Mouse (Mus musculus): ENCODE data around the gene 4930451I11Rik. TPM values are rescaled to one million over a fixed set of nuclear protein-coding genes. Genes with fewer than 3 reads are reported as not detected.

The 4930451I11Rik gene
- total and polyA plus RNA-seq, 3 experiments: not detected

DNA sequence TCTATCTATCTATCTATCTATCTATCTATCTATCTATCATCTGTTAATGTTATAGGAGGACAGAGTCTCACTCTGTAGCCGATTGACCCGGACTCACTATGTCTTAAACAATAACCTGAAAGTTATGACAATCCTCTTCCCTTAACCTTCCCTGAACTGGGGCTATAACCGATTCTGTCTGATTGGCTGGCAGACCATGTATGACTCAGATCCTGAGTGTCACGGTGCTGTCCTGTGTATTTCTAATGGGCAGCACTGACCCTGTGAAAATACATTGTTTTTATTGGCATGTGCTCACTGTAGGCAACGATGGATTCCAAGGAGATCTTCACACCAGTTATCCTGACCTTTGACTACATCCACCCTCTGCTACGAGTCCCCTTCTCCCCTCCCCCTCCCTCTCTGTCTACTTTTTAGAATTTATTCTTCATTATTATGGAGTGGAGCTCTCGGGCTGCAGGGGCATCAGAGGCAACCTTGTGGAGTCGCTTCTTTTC, 15.7 kb downstream of the 4930451I11Rik start:
- no peaks in the 10 kb centered on the region; a peak in 1 of 4 replicates for H3K4me1 ChIP-seq (ENCODE audit: control insufficient read depth in 1 of 2, insufficient read depth in 2 of 2, low read length in 2 of 2)
- no peaks in the 10 kb centered on the region for H3K36me3 ChIP-seq (ENCODE audit: control insufficient read depth in 1 of 2, insufficient read depth in 2 of 2, low read length in 2 of 2)
- no peak overlapping the region for H3K27ac ChIP-seq (ENCODE audit: control insufficient read depth, low read depth, low read length)
- no peak overlapping the region for H3K4me3 ChIP-seq (ENCODE audit: control insufficient read depth in 1 of 2, insufficient read depth in 1 of 2, low read depth in 2 of 2, low read length in 2 of 2)
- no peaks in the 10 kb centered on the region for H3K79me2 ChIP-seq (ENCODE audit: control insufficient read depth, insufficient read depth, low read length, poor library complexity)
- H3K27me3 ChIP-seq (ENCODE audit: control insufficient read depth in 1 of 2, insufficient read depth in 2 of 2, low read length in 2 of 2): 0 out of 4 replicates have a peak, but pooled peaks cover 2% of the 10 kb centered on the region in 2 experiments
- H3K9ac ChIP-seq (ENCODE audit: control insufficient read depth, low read depth, low read length, poor library complexity, severe bottlenecking): no peak overlapping the region
- no peaks in the 10 kb centered on the region for H3K9me3 ChIP-seq (replicated peaks; ENCODE audit: insufficient read depth, low read length)
- no peak for TF ChIP-seq TCF12 (IDR thresholded peaks at IDR 0.05; ENCODE audit: low read depth, low read length)
- TF ChIP-seq GATA1 (IDR thresholded peaks at IDR 0.05; ENCODE audit: low read depth, low read length): peak; percentile 20; the same call in 1 of the 2 replicates
- no peak for DNase-seq (ENCODE audit: low read depth, low spot score)

DNA sequence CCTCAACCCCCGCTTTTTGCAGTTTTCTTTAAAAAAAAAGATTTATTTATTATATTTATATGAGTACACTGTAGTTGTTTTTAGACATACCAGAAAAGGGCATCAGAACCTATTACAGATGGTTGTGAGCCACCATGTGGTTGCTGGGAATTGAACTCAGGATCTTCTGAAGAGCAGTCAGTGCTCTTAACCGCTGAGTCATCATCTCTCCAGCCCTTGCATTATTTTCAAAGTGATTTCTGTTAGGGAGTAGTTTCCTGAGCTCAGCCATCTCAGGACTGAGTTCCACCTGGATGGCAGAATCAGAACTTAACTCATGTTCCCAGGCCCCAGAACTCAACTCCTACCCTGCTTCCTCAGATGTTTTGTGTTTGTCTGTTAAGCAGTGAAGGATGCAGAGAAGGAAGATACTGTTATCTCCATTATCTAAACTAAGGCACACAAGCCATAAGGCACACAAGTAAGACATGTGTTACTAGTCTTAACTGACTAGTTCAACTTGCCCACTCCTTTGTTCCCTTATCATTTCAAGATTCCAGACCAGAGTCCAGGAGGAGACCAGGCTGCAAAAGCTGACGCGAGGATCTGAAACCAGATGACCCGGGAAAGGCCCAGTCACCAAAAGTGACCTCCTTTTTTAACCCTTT, 21.6 kb downstream of the 4930451I11Rik start:
- H3K9ac ChIP-seq (ENCODE audit: control insufficient read depth, low read depth, low read length, poor library complexity, severe bottlenecking): peak overlapping the region; percentile 83
- H3K9me3 ChIP-seq (replicated peaks; ENCODE audit: insufficient read depth, low read length): no peaks in the 10 kb centered on the region
- H3K4me3 ChIP-seq (ENCODE audit: control insufficient read depth in 1 of 2, insufficient read depth in 1 of 2, low read depth in 2 of 2, low read length in 2 of 2): peak overlapping the region; percentile 39 to 66; a peak in 3 of 4 replicates
- H3K4me1 ChIP-seq (ENCODE audit: control insufficient read depth in 1 of 2, insufficient read depth in 2 of 2, low read length in 2 of 2): peaks cover 6 to 19% of the 10 kb centered on the region in 2 experiments; a peak in 3 of 4 replicates
- no peaks in the 10 kb centered on the region; the same call in 1 of the 2 replicates for H3K79me2 ChIP-seq (ENCODE audit: control insufficient read depth, insufficient read depth, low read length, poor library complexity)
- DNase-seq (ENCODE audit: low read depth, low spot score): peak; percentile 74
- H3K27ac ChIP-seq (ENCODE audit: control insufficient read depth, low read depth, low read length): peak overlapping the region; percentile 71
- H3K36me3 ChIP-seq (ENCODE audit: control insufficient read depth in 1 of 2, insufficient read depth in 2 of 2, low read length in 2 of 2): peaks cover 0 to 14% of the 10 kb centered on the region in 2 experiments; a peak in 2 of 4 replicates
- no peaks in the 10 kb centered on the region for H3K27me3 ChIP-seq (ENCODE audit: control insufficient read depth in 1 of 2, insufficient read depth in 2 of 2, low read length in 2 of 2)
- TF ChIP-seq BHLHE40 (IDR thresholded peaks at IDR 0.05; ENCODE audit: borderline replicate concordance, low read depth, low read length) (no peak), NELFE (IDR thresholded peaks at IDR 0.05; ENCODE audit: low read depth, low read length) (no peak), USF2 (IDR thresholded peaks at IDR 0.05; ENCODE audit: borderline replicate concordance in 1 of 2, insufficient read depth in 1 of 2, low read depth in 1 of 2, low read length in 2 of 2) (no peak), TCF12 (IDR thresholded peaks at IDR 0.05; ENCODE audit: low read depth, low read length) (0 out of 2 replicates have a peak, but pooled peaks have one; percentile 10), POLR2AphosphoS2 (IDR thresholded peaks at IDR 0.05; ENCODE audit: low read length) (no peak), ZNF384 (IDR thresholded peaks at IDR 0.05; ENCODE audit: low read depth, low read length) (no peak), MEF2A (IDR thresholded peaks at IDR 0.05; ENCODE audit: extremely low read depth, insufficient replicate concordance, low read depth, low read length, poor library complexity, severe bottlenecking) (no peak), MAFK (IDR thresholded peaks at IDR 0.05; ENCODE audit: borderline replicate concordance, low read depth, low read length) (peak; percentile 91), ELF1 (IDR thresholded peaks at IDR 0.05; ENCODE audit: low read depth, low read length) (no peak), POLR2A (IDR thresholded peaks at IDR 0.05; ENCODE audit: control insufficient read depth in 1 of 2, insufficient read depth in 1 of 2, low read depth in 1 of 2, low read length in 2 of 2, poor library complexity in 1 of 2) (no peak), CHD2 (IDR thresholded peaks at IDR 0.05; ENCODE audit: low read length) (no peak), MAX (IDR thresholded peaks at IDR 0.05; ENCODE audit: low read length) (peak; percentile 63), MYC (IDR thresholded peaks at IDR 0.05; ENCODE audit: low read depth, low read length) (0 out of 2 replicates have a peak, but pooled peaks have one; percentile 53), CTCF (IDR thresholded peaks at IDR 0.05 in 2 of 3, conservative IDR thresholded peaks at IDR 0.05 in 1 of 3; ENCODE audit: control insufficient read depth in 1 of 3, insufficient read depth in 1 of 3, low read depth in 2 of 3, low read length in 3 of 3, poor library complexity in 1 of 3, severe bottlenecking in 1 of 3) (no peak; a peak in 1 of 6 replicates), JUND (IDR thresholded peaks at IDR 0.05; ENCODE audit: low read depth, low read length) (no peak), ZC3H11A (IDR thresholded peaks at IDR 0.05; ENCODE audit: low read depth, low read length) (no peak), SMC3 (IDR thresholded peaks at IDR 0.05; ENCODE audit: low read depth, low read length) (no peak), MXI1 (IDR thresholded peaks at IDR 0.05; ENCODE audit: low read depth, low read length) (peak; percentile 63), GABPA (IDR thresholded peaks at IDR 0.05; ENCODE audit: low read depth, low read length) (no peak), MYB (IDR thresholded peaks at IDR 0.05; ENCODE audit: low read depth, low read length) (0 out of 2 replicates have a peak, but pooled peaks have one; percentile 14), EP300 (IDR thresholded peaks at IDR 0.05; ENCODE audit: low read depth in 1 of 2, low read length in 2 of 2) (peak in 1 of 2 experiments; percentile 61; a peak in 2 of 4 replicates), SIN3A (IDR thresholded peaks at IDR 0.05; ENCODE audit: low read length) (peak; percentile 17), ZMIZ1 (IDR thresholded peaks at IDR 0.05; ENCODE audit: low read depth, low read length) (no peak), RCOR1 (IDR thresholded peaks at IDR 0.05; ENCODE audit: low read depth, low read length) (no peak; the same call in 1 of the 2 replicates), KAT2A (conservative IDR thresholded peaks at IDR 0.05; ENCODE audit: low read depth, low read length) (no peak; the same call in 1 of the 2 replicates), TAL1 (IDR thresholded peaks at IDR 0.05; ENCODE audit: low read length) (no peak), RAD21 (IDR thresholded peaks at IDR 0.05; ENCODE audit: low read depth, low read length) (no peak), HCFC1 (IDR thresholded peaks at IDR 0.05; ENCODE audit: low read depth, low read length) (no peak), ETS1 (IDR thresholded peaks at IDR 0.05; ENCODE audit: low read depth, low read length) (no peak)

Measured in MEL (cell line).